Mouse (Mus musculus) bone marrow macrophage, adult 2 months (primary cell): ENCODE measurements around the gene Enah.

Experiments used
- CTCF ChIP-seq: IDR thresholded peaks from 2 replicates; pipeline ENCODE4 v1.5.1; 2012; ENCODE audit warnings: low read depth, mild to moderate bottlenecking, low read length, moderate library complexity
- POLR2A ChIP-seq: IDR thresholded peaks from 2 replicates; pipeline ENCODE4 v1.6.1; 2012; ENCODE audit warnings: mild to moderate bottlenecking, low read depth, low read length, borderline replicate concordance

DNA sequence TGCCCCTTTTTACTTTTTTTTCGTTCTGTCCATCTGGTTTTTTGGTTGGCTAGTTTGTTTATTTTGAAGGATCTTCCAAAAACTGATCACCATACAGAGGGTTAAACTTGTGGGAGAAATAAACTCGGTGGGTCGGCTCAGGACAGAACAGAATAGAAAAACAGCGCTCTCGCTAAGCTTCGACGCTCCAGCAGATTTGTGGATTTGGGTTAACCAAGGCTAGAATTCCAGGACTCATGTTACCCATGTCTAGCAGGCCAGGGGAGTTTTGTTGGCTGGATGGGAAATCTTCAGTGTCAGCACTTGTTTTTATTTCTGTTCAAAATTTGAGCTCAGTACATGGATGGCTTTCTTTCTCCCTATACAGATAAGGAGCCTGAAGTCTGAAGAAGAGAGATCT, 30.0 kb upstream of the Enah start:
- no peak for TF ChIP-seq POLR2A
- no peak for TF ChIP-seq CTCF
